Mouse (Mus musculus) retina, embryonic 14.5 days (tissue): ENCODE results near the gene Dusp10.

Experiments used
- DNase-seq: peaks from one replicate; pipeline ENCODE4 v3.0.0-alpha.2; 2015; ENCODE audit warnings: low spot score

Gene Dusp10

DNA sequence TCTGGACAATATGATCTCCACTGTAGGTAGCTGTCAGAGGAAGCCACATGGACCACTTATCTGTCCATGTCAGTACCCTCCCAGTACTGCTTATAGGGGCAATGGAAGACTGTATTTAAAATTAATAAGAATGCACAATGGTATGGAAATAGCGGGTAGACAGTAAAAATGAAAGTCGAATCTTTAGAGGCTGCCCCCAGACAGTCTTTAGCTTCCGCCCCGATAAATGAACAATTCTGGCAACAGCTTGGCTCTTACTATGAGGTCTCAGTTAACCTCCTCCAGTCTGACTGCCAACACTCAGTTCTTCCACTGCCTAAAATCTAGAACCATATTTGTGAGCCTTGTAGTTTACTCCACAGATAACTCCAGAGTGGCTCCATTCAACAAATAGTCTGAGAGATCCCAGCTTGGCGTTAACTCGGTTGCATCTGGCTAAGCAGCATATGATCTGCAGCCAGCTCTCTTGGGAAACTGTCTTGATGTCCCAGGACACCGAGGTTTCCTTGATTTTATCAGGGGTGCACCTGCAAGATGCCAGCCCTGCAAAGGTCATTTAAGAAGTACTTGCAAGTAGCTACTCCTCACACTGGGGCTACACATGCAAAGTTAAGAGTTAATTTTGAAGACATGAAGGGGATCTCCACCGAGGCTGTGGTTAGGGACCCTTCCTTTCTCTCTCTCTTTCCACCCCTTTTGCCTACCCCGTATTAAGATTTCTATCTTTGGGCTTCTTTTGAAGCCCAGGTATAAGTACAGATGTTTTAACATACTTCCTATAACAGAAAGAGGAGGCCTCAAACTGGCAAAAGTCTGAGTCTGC lies 88.0 kb downstream of the Dusp10 start:
- no peak for DNase-seq

DNA sequence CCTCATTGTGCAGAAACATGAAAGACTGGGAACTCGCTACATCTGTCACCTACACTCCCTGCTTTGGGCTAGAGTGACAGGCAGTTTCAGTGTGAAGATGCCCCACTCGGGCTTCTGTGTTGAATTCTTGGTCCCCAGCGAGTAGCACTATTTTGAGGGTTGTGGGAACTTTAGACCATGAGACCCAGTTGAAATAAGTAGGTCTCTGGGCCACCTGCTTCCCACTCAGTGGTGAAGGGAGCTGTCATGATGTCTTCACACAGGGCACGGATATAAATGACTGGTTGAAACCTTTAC lies 88.6 kb downstream of the Dusp10 start:
- DNase-seq = no peak

DNA sequence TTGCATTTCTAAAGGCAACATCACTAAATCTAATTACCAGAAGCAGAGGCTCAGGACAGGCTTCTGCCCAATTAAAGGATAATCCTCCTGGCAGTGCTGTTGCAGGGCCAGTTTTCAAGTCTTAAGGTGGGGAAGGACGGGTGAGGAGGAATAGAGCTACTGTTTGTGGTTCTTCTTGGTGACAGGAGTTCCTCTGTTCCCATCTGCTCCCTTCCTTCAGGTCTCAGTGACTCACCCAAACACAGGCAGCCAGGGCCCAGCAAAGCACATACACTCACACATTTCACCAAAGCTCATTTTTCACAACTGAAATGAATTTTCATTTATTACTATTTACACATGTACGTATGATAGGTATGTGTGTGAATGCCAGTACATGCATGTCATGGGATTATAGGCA lies 93.7 kb downstream of the Dusp10 start:
- no peak for DNase-seq

DNA sequence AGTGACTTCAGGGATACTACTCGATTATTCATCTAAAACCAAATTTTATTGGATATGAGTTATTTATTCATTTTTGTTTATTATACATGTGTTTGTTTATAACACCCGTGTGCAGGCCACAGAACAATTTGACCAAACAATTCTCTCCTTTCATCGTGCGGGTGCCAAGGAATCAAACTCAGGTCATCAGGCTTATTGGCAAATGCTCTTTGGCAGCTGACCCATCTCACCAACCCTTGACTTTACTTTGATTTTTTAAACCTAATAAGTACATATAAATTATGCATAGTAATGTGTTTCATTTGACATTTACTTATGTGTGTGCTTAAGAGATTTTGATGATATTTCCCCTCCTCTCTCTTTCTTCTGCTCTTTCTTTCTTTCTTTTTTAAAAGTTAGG lies 94.3 kb downstream of the Dusp10 start:
- no peak for DNase-seq

DNA sequence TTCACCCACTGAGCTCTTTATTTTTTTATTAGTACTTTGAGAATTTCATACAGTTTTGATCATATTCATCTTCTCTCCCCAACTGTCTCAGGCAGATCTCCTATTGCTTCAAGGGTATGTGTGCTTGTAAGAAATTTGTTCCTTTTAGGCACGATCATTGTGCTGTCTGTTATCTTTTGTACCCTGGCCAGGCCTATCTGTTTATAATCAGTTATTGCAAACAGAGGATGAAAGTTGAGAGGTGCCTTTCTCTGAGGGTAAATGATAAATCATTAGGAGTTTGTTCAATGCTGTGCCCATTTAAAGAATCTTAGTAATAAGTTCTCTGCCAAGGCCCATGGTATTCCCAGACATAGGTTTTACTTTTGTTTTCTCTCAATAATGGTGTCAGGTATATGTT lies 95.2 kb downstream of the Dusp10 start:
- DNase-seq = no peak

DNA sequence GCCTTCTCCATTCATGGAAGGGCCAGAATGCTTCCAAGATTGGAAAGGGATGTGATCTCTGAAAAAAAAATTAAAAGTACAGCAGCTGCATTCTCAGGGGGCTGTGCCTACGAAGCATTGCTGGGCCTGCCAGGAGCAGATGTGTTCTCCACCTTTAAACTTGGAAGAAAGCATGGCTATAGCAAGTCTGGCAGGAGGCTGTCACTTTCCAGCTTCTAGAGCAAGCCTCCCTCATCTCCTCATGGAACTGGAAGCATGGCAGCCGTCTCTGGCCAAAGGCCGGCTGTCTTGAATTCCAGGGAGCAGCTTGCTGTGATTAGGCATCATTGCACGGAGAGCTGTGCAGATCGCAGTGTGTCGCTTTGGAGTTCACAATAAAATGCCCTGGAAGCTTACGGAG lies 104.5 kb downstream of the Dusp10 start:
- no peak for DNase-seq

DNA sequence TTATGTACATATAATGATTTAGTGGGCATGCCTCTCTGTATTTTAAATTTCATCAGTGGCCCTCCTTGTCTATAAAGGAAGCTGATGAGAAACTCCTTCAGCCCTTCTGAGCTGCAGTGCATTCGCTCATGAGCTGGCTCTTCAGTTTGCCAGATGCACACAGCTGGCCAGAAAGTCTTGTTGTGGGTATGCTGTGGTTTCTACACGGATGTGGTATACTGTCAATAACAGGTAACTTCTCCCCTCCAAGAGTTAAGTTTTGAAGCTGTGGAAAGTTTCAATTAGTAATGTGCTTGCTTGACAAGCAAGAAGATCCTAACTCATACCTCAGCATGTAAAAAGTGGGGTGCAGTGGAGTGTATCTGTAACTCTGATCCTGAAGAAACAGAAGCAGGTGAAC lies 104.9 kb downstream of the Dusp10 start:
- DNase-seq = no peak

DNA sequence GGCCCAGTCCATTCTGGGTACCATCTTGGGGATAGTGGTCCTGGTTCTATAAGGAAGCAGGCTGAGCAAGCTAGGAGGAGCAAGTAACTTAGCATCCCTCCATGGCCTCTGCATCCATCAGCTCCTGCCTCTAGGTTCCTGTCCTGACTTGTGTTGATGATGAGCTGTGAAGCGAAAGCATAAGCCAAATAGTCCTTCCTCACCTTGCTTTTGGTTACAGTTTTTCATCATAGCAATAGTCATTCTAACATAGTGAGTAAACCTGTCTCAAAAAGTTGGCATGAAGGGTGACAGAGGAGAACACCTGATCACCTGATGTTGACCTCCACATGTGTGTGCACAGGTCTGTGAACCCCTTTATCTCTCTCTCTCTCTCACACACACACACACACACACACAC lies 105.5 kb downstream of the Dusp10 start:
- DNase-seq = no peak
